Mouse (Mus musculus) CH12.LX (cell line): Measurements from ENCODE around the gene Cped1.

ENCODE experiments used
- CTCF ChIP-seq, 2 experiments: IDR thresholded peaks in 1 of 2; conservative IDR thresholded peaks in 1 of 2; 2 replicates each; pipeline ENCODE4 v1.5.1; 2011 to 2012; ENCODE audit warnings: low read depth in 2 of 2, low read length in 2 of 2, improper control_type of control experiment in 1 of 2, inconsistent platforms in 1 of 2, mild to moderate bottlenecking in 1 of 2, moderate library complexity in 1 of 2
- MAX ChIP-seq: IDR thresholded peaks from 2 replicates; pipeline ENCODE4 v1.6.1; 2011; ENCODE audit warnings: low read length, improper control_type of control experiment
- NRF1 ChIP-seq: IDR thresholded peaks from 2 replicates; pipeline ENCODE4 v1.6.1; 2014; ENCODE audit warnings: low read depth, mild to moderate bottlenecking, inconsistent platforms, low read length, improper control_type of control experiment, moderate library complexity
- RCOR1 ChIP-seq: conservative IDR thresholded peaks from 2 replicates; pipeline ENCODE4 v1.6.1; 2012; ENCODE audit warnings: low read depth, mild to moderate bottlenecking, inconsistent platforms, low read length, improper control_type of control experiment
- SMC3 ChIP-seq: IDR thresholded peaks from 2 replicates; pipeline ENCODE4 v1.6.1; 2011; ENCODE audit warnings: low read depth, low read length, improper control_type of control experiment

DNA sequence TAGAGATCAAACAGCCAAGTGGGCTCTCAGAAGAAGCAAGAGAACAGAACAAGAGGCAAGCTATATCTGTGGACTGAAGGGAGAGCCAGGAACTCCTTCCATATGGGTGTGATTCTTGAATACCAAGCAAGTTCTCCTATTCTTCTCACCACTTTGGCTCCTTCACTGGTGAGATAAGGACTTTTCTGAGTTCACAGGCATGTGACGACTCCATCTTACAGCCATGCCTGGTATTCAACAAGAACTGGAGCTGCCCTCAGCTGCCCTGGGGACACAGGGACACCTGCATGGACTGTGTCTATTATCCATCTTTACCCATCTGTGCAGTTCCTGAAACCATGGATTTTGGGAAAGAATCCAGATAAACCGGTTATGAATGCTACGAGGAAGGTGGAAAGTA lies 15.2 kb downstream of the Cped1 start:
- no peak for TF ChIP-seq RCOR1
- TF ChIP-seq SMC3: no peak
- no peak for TF ChIP-seq MAX
- no peak for TF ChIP-seq CTCF (conservative IDR thresholded peaks at IDR 0.05 in 1 of 2, IDR thresholded peaks at IDR 0.05 in 1 of 2; ENCODE audit: low read depth in 2 of 2, low read length in 2 of 2)
- TF ChIP-seq NRF1: no peak
